Mouse (Mus musculus) layer of hippocampus, adult 8-10 months (tissue): ENCODE measurements around the gene Smim15. TPM values are rescaled to one million over a fixed set of nuclear protein-coding genes. Genes with fewer than 3 reads are reported as not detected.
A peak's percentile ranks its signal among the peaks of the same experiment; 100 is the strongest.

Source experiments
- DNase-seq, 2 experiments: peaks; one replicate each; pipeline ENCODE4 v3.0.0; 2022; ENCODE audit warnings: low spot score in 2 of 2
- total RNA-seq, 4 experiments: library from RNA; stranded (reverse); gene quantifications; 2 replicates each; pipeline ENCODE4 v1.2.4; 2022

Smim15 gene
- total RNA-seq = 10 to 100 TPM; 44.2 to 69.0 (median 58.4) TPM

DNA sequence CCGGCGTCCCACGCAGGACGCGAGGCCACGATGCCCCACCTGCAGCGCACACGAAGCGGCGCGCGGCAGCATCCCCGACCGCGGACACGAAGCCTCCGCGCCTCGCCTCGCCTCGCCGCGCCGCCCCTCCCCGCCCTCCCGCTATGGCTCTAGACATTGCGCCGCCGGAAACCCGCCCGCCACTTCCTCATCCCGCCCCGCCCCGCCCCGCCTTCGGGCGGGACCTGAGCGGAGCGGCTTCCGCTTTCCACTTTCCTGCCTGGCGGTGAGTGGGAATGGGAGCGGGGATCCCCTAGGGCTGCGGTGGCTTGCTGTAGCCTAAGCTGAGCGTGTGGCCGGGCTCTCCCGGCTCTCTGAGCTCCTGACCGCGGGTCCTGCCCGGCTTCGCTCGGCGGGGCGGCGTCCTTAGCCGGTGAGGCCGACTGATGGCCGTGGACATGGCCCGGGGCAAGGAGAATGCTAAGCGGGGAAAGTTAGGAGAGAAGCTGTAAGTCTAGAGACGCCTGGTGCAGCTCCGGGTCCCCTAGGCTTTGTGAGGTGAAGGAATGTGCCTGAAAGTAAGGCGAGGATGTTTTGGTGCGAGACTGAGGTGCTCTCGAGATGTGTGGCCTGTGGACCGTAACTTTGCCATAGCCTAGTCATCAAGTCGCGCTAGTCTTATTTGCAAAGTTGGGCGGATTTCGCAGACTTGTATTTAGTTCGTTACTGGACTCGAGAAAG, at the start of gene Smim15:
Gene Smim15 (plus strand): TSS at position 225 of the 720 bp plus-strand sequence.
- peak; percentile 69 to 80 for DNase-seq

DNA sequence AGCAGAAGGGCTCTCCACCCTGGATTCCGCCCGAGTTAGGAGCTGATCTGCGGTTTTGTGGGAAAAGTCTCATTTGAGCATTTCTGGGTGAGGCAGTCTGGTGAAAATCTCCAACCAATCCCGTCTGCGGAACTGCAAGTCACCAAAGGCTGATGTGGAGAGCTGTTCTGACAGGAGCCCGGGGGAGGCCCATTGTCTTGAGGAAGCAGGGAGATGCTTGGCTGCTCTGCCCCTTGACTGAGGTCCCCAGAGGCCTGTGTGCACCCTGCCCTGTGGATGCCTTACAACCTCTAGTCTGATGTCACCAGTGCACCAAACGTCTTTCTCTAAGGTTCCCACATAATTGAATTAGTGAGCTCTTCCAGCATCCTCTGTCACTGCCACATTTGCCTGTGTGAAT, 49.0 kb upstream of the Smim15 start:
- DNase-seq = no peak

DNA sequence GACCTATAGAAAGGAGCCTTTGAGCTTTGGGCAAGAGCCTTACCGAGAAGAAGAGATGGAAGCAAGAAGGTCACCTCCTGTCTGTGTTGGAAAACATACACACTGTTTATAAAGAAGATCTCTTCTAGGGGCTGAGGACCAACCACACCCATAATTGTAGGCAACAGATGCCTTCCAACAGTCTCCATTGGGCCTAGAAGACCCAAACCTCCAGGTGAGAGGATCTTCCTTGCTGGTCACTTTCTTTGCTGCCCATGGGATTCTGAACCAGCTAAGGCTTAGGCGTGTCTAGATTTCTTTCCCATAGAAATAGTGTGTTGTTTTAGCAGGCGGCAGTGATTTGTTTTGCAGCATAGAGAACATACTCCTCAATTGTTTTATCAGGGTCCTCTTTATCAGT, 47.9 kb upstream of the Smim15 start:
- DNase-seq = no peak

DNA sequence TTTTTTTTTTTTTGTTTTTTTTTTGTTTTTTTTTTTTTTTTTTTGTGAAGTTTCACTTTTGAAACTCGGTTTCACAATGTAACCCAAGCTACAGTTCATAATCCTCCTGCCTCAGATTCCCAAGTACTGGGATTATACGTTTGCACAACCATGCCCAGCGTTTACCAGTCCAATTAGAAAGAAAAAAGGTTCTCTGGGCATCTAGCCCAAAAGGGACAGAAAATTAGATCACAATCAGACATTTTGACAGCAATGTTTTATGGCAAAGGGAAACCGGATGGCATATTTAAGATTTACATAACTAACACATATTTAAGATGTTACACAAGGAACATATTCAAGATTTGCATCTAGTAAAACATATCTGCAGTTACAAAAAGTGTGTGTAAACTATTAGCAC, 36.4 kb upstream of the Smim15 start:
- DNase-seq = no peak

DNA sequence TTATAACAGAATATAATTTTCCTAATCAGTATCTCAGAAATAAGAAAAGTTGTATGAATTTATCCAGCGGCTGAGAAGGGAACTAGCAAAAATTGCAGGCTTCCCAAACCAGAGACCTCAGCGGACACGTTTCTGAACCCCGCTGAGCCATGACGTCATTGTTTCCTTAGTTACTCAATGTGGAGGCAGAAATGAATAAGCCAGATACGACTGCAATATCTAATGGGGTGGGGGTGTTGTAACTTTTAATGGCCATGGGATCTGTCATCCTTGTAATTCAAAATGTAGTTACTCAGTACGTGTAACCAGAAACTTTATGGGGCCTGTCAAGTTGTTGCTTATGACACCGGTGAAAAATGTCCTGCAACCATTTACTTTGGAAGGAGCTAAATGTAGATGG, 31.1 kb upstream of the Smim15 start:
- DNase-seq = no peak

DNA sequence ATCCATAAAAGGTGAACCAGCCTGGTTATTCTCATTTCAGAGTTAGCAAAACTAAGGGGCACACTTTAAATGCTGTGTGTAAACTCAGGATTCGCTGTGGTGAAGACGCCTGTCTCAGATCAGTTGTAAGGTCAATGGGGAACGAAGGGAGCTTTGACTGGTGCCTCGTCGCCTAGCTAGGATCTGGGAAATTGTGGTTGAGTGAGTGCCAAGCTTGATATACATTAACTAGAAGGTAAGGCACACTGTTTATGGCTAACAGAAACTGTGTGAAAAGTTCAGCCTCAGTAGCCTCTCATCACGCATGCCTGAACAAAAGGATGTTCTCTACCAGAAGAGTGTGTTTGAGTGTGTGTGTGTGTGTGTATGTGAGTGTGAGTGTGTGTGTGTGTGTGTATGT, 30.4 kb upstream of the Smim15 start:
- DNase-seq = no peak

DNA sequence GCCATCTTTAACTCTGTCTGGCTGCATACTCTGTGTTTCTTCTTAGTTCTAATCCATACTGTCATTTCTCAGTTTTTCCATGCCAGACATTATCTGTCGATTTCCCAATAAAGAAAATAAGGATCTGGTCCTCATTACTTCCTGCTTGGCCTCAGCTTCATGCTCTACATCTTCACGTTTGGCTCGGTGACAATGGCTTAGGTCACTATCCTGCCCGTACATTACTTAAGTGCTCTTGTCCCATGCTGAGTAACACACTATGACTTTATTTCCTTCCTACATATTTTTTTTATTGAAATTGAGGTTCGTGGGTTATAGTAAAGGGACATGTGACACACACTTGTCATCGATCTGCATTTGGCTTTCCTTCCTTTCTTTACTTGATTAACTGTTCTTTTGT, 29.1 kb upstream of the Smim15 start:
- DNase-seq = no peak

DNA sequence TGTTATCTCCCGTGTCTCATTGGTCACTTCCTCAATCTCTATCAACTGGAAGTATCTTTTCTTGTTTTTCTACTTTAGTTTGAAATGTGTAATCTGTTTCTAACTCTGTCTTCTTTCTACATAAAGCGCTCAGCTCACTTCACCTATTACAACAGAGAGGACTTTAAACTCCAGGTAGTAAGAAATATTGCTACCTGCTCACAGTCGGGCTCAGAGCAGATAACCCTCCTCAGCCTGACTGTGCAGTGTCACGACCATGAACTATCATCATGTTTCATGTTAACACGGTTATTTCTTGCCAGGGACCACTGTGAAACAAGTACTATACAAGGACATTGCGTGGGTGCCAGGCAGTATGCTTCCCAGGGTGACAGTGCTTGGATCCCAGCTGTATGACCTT, 26.9 kb upstream of the Smim15 start:
- DNase-seq = no peak

DNA sequence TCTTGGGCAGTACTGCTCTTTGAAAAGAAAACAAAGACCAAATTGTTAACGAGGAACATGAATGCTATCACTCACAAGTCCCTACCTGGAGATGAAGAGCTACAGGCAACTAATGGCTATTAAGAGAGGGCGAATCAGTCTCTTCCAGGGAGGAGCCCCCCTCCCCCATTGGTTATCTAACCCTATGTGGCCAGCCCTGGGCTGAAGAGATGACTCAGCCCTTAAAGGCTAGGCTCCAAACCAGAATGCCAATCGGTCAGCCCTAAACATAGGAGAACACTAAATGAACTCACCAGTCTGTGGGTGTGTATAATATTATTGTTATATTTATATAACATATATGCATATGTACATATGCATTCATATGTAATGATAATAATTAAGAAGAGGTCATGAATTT, 18.4 kb upstream of the Smim15 start:
- DNase-seq = no peak

DNA sequence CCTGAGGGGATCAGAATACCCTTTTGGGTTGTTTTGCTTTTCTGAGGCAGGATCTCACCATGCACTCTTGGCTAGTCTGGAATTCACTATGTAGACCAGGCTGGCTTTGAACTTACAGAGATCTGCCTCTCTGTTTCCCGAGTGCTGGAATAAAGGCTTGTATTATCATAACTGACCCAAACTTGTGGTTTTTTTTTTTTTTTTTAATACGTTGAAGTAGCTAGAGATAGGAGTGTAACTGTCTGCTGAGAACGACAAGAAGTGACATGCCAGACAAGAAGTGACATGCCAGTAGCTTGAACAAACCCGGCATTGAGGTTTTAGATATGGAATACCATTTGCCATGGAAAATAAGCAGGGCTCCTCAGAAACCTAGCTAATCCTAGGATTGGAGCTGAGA, 11.5 kb upstream of the Smim15 start:
- DNase-seq = no peak

DNA sequence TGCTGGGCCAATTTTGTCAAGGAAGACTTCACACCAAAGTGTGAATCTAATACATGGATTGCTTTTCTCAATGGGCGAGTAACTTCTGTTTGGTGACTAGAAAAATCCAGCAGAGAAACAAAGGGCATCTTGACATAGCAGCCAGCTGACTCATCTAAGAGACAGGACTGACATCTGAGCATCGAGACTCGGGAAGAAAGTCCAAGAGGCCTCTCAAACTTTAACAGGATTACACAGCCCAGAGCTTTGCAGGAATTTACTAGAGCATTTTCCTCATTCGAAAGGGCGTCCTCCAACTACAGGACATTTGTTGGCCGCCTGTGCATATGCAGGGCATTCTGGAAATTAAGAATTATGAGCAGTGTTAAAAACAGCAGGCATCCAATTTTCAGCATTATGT, 4.9 kb upstream of the Smim15 start:
- DNase-seq = no peak

DNA sequence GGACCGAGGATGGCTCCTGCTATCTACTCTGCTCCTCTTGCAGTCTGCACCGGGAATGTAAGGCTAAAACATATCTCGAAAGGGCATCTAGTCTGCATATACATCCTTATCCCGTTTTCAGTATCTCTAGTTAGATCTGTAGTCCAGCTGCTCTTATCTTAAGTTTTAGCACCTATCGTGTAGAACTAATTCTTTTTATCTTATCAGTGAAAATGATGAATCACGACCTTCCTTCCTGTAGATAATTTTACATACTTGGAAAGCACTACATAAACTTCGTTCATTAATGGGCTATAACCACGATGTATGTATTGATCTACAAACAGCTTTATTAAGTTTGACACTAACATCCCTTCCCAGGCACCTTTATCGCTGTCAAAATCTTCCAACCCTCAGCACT, 4.3 kb upstream of the Smim15 start:
- no peak for DNase-seq

DNA sequence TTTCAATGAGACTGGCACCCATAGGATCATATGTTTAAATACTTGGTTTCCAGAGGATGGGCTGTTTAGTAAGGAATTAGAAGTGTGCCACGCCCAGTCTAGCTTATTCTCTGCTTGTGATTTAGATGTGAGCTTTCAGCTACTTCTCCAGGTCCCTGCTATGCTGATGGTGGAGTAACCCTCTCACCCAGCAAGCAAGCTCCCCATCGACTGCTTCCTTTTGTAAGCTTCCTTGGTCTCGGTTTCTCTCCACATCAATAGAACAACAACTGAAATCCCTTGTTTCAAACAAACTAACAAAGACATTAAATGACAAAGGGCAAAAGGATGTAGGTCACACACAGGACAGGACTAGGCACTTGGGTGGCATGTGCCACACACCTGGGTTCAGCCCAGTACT, 3.8 kb upstream of the Smim15 start:
- no peak for DNase-seq

DNA sequence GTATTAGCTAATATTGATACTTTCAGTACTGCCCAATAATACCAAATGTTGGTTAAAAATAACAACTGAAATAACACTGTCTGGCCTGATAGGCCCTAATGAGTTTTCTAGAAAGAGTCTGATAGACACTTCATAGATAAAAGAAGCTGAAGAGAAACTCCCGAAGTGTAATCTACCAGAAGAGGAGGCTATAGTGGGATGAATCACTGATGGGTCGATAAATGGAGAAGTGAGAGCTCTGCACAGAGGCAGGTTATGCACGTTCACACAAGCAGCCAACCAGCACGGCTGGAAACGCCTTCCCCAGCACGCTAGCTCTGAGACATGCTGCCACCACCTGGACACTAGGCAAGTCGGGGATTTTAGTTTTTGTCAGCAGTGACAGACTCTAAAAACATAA, 2.9 kb upstream of the Smim15 start:
- peak; percentile 52 to 69 for DNase-seq

DNA sequence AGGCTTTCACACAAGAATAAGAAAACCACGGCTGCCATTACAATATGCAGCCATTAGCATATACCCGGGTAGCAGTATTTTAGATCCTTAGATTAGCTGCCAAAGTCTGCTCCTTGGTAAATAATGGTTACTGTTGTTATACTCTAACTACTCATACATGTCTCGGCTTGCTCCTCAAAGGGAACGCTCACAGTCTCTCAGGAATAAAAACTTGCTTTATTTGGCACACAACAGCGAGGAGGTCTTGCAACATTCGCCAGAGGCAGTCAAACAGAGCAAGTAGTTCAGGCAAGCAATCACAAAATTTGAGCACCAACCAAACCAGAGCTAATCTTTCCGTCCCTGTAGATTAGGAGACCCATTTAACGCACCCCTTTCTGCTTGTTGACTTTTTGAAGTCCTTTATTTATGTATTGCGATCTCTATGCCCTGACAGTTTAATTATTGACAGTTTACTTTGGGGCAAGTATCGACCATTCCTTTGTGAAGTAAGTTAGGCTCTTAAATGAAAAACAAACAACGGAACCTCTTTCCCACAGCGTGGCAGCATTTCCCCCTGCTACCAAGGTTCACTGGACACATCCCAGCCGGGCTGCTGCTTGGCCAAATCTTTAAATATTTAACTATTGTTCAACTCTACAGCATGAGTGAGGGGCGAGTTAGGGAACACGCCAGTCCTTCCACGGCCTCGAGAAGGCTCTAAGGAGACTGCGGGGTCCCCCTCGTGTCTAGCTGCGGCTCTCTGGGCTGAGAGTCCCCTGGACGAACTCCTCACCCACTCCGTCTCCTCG, 620 bp upstream of the Smim15 start:
- no peak for DNase-seq

DNA sequence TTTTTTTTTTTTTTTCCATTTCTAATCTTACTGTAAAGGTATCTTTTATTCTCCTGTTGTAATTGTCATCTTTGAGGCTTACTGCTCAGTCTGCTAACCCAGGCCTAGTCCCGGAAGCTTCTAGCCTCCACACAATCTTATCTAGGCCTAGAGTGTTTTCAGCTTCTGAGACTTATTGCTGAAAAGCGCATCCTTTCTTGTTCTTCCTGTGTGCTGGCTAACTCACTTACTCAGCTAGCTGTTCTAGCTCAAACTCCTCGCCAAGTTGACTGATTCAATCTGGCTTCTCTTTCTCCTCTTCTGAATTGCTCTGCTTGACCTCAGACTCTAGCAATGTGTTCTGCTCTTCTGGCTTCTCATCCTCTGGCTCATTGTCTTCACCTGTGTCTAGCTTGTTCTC, 1.4 kb downstream of the Smim15 start:
- DNase-seq = no peak

DNA sequence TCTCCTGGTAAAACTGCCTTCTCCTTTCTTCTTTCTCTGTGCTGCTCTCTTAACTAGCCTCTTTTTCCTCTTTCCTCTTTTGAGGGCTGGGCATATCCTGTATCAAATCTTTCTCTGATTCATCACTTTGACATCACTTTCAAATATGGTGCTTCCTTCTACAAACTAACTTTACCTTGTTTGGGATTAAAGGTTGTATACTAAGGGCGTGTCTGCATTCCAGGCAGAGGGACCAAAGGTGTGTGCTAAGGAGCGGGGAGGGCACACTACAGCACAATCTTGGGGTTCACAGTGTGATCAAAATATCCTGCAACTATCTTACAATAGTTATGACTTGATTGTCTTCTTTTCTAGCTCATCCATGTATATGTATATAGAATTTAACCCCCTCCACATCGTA, 1.8 kb downstream of the Smim15 start:
- no peak for DNase-seq

DNA sequence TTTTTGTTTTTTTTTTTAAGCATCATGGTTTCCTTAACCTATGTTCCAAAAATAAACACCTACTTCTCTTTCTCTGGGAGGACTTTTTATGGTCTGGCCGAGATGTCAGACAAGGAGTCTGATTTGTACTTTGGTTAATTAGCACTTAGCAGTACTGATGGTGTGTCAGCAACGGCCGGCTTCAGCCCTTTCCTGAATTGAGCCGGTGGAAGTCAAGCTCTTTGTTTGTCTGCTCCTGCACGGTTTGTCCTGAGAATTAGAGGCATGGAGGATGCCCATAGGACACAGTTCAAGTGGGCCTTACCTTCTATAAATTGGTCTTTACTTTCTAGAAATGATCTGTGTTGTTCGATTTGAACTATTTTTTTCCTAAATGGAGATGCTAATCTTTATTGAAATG, 2.6 kb downstream of the Smim15 start:
- no peak for DNase-seq

DNA sequence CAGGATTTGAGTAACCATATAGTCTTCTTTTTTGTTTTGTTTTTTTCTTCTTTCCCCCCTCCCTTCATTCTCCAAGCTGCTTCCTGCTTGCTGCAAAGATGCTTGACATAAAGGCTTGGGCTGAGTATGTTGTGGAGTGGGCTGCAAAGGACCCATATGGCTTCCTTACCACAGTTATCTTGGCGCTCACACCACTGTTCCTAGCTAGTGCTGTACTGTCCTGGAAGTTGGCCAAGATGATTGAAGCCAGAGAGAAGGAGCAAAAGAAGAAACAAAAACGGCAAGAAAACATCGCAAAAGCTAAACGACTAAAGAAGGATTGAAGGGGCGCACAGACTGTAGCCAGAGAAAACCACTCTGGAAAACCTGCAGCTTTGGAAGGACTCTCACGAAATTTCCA, 3.1 kb downstream of the Smim15 start:
- no peak for DNase-seq

DNA sequence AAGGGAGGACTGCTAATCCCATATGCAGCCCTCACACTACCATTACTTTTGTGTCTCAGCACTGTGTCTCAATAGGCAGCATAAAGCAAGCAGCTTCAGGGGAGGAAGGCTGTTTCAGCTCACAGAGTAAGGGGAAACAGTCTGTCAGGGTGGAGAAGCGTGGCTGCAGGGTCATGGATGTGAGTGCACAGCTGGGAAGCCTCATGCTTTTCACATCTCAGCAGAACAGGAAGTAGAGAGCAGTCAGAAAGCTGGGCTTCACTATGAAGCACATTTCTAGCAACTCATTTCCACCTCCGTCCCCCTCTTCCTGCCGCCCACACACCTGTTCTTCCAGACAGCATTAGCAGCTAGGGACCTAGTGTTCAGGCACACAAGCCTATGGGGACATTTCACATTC, 12.7 kb downstream of the Smim15 start:
- DNase-seq = no peak

DNA sequence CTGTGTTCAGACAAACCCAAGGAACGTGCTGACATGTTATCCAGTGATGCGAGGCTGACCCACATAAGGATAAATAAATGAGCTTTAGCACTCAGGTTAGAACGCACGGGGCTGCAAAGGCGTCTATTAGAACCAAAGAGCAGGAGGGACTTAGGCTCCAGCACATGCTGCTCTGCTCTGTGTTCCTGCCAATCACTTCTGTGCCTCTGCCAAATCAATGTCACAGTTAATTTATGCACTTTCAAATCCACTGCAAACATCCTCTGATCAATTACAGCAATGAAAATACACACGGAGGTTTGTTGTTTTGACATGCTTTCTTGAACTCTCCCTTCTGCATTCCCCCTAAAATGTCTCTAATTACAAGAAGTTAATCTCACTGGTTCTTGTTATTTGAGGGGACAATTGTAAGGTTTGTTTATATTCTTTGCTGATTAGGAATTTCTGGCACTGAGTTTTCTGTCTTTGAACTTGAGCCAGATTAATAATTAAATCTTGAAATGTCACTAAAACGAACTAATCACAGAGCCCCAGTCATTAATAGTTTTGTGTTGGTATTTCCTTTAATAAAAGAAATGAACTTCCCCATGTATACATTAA, 16.1 kb downstream of the Smim15 start:
- peak in 1 of 2 experiments; percentile 30 for DNase-seq

DNA sequence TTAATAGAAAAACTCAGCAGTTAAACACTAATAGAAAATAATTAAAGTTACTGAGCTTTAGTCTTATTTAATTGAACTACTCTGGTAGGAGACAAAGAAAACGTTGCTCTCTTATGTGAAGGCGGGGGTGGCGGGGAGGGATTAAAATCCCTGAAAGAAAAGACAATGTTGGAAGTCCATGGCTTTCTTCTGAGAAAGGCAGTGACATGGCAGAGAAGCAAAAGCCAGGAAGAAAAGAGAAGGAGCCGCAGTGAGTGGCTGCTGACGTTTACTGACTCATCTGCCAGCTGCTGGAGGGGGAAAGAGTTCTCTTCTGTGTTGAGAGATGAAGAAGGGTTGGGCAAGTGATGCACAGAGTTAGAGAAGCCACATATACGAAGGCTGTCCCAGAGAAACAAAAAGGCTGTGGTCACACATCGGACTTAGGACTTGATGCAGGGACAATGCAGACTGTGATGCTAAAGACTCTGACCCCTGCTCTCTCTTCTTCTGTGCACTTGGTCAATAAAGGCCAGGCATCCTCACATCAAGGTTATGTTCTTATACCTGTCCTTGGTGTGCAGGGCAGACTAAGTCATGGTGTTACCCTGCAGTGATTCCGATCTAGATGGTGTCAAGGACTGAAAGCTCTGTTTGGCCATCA, 16.8 kb downstream of the Smim15 start:
- DNase-seq = no peak
